Mouse (Mus musculus) neural tube, embryonic 12.5 days (tissue): ENCODE data around the gene C1qtnf1. TPM values are rescaled to one million over a fixed set of nuclear protein-coding genes. Genes with fewer than 3 reads are reported as not detected.

ENCODE experiments used
- ATAC-seq: fragments of 200-750 bp; cut with Nextera tagmentation; 2 replicates; pipeline ENCODE4 v1.8.0; 2017; ENCODE audit warnings: low read depth, mild to moderate bottlenecking, moderate TSS enrichment, moderate library complexity; ENCODE audit not compliant: low FRiP score
- H3K27ac ChIP-seq: fragments of 300-500 bp; sonication (generic); 2 replicates; pipeline ENCODE4 v1.5.1; 2016
- H3K27me3 ChIP-seq: fragments of 300-500 bp; sonication (generic); replicated peaks from 2 replicates; pipeline ENCODE4 v1.6.1; 2016; ENCODE audit warnings: mild to moderate bottlenecking
- H3K36me3 ChIP-seq: fragments of 300-500 bp; sonication (generic); 2 replicates; pipeline ENCODE4 v1.6.1; 2016; ENCODE audit warnings: mild to moderate bottlenecking
- H3K4me1 ChIP-seq: fragments of 300-500 bp; sonication (generic); 2 replicates; pipeline ENCODE4 v1.6.1; 2016
- H3K4me2 ChIP-seq: fragments of 300-500 bp; sonication (generic); replicated peaks from 2 replicates; pipeline ENCODE4 v1.6.1; 2016; ENCODE audit warnings: mild to moderate bottlenecking
- H3K4me3 ChIP-seq: fragments of 300-500 bp; sonication (generic); 2 replicates; pipeline ENCODE4 v1.5.1; 2016
- H3K9ac ChIP-seq: fragments of 300-500 bp; sonication (generic); 2 replicates; pipeline ENCODE4 v1.6.1; 2016; ENCODE audit warnings: mild to moderate bottlenecking
- H3K9me3 ChIP-seq: fragments of 300-500 bp; sonication (generic); 2 replicates; pipeline ENCODE4 v1.6.1; 2016; ENCODE audit warnings: mild to moderate bottlenecking
- WGBS: fragments of 180-500 bp; shearing (Covaris S2); methylation state at CpG from one replicate; pipeline ENCODE4 v1.1.7; 2016; 5-methylcytosine and 5-hydroxymethylcytosine counted together
- polyA plus RNA-seq: library from polyadenylated mRNA; unstranded; fragments of >200 nt; fragmentation: Nextera tagmentation; extraction: Ambion mirVana; gene quantifications from 2 replicates; pipeline ENCODE4 v1.2.1, GENCODE M21; 2016

The C1qtnf1 gene
- polyA plus RNA-seq, 1 experiment from 2014 or later = 3.1 TPM

- Histone ChIP-seq H3K4me3 (no peak overlapping the region), H3K36me3 (peaks cover 48% of the 10 kb centered on the region), H3K9ac (no peak overlapping the region), H3K4me1 (peaks cover 15% of the 10 kb centered on the region), H3K27ac (no peak overlapping the region), H3K27me3 (no peaks in the 10 kb centered on the region), H3K9me3 (no peaks in the 10 kb centered on the region), H3K4me2 (no peak overlapping the region)
- WGBS = 92% methylated on average over 4 of the region's 4 CpGs
- ATAC-seq = no peak
Measured at GRCm38 (mm10) chr11:118413055-118413454, 14.9 kb upstream of the C1qtnf1 start.

GRCm38 (mm10) chr11:118414270-118414669, 13.7 kb upstream of the C1qtnf1 start:
- no peak overlapping the region for H3K4me2 ChIP-seq
- no peaks in the 10 kb centered on the region for H3K9me3 ChIP-seq
- no peak for ATAC-seq
- no peak overlapping the region for H3K27ac ChIP-seq
- H3K27me3 ChIP-seq = no peaks in the 10 kb centered on the region
- peaks cover 42% of the 10 kb centered on the region for H3K36me3 ChIP-seq
- no peak overlapping the region for H3K4me3 ChIP-seq
- peaks cover 19% of the 10 kb centered on the region for H3K4me1 ChIP-seq
- H3K9ac ChIP-seq = no peak overlapping the region
- WGBS = 93% methylated on average over 5 of the region's 5 CpGs

GRCm38 (mm10) chr11:118415630-118416029, 12.4 kb upstream of the C1qtnf1 start:
- Histone ChIP-seq H3K9ac (0 out of 2 replicates have a peak overlapping the region, but pooled peaks have one; percentile 5), H3K36me3 (peaks cover 32% of the 10 kb centered on the region), H3K27me3 (no peaks in the 10 kb centered on the region), H3K4me3 (no peak overlapping the region), H3K27ac (no peak overlapping the region), H3K4me1 (peaks cover 19% of the 10 kb centered on the region), H3K9me3 (no peaks in the 10 kb centered on the region), H3K4me2 (no peak overlapping the region)
- no peak for ATAC-seq
- 89% methylated on average over 6 of the region's 6 CpGs for WGBS

GRCm38 (mm10) chr11:118416046-118416445, 12.0 kb upstream of the C1qtnf1 start:
- WGBS = 85% methylated on average over 7 of the region's 7 CpGs
- ATAC-seq = no peak
- peaks cover 19% of the 10 kb centered on the region for H3K4me1 ChIP-seq
- 0 out of 2 replicates have a peak overlapping the region, but pooled peaks have one; percentile 5 for H3K9ac ChIP-seq
- H3K4me3 ChIP-seq = no peak overlapping the region
- H3K9me3 ChIP-seq = no peaks in the 10 kb centered on the region
- peaks cover 28% of the 10 kb centered on the region for H3K36me3 ChIP-seq
- H3K27me3 ChIP-seq = no peaks in the 10 kb centered on the region
- no peak overlapping the region for H3K4me2 ChIP-seq
- no peak overlapping the region for H3K27ac ChIP-seq

- no peak for ATAC-seq
- Histone ChIP-seq H3K27me3 (no peaks in the 10 kb centered on the region), H3K4me1 (peaks cover 19% of the 10 kb centered on the region), H3K9ac (0 out of 2 replicates have a peak overlapping the region, but pooled peaks have one; percentile 94), H3K9me3 (no peaks in the 10 kb centered on the region), H3K36me3 (peaks cover 22% of the 10 kb centered on the region), H3K4me2 (peak overlapping the region; percentile 94), H3K27ac (no peak overlapping the region), H3K4me3 (peak overlapping the region; percentile 92; the same call in 1 of the 2 replicates)
- 92% methylated on average over 9 of the region's 9 CpGs for WGBS
Measured at GRCm38 (mm10) chr11:118417496-118417895, 10.5 kb upstream of the C1qtnf1 start.

- WGBS = 6% methylated on average over 12 of the region's 12 CpGs
Measured at GRCm38 (mm10) chr11:118418442-118418833, 9.6 kb upstream of the C1qtnf1 start.

GRCm38 (mm10) chr11:118418834-118419504, 9.0 kb upstream of the C1qtnf1 start, which contains the start of gene Cant1:
TSS of gene Cant1 (minus strand) at chr11:118419086.
- ATAC-seq = peak; percentile 86
- H3K4me3 ChIP-seq = peak within 1 kb of the TSS; percentile 92
- under 1% methylated on average over 50 of the region's 50 CpGs for WGBS
- no peaks in the 10 kb centered on the region for H3K27me3 ChIP-seq
- peaks cover 25% of the 10 kb centered on the region for H3K4me1 ChIP-seq
- H3K27ac ChIP-seq = 0 out of 2 replicates have a peak within 1 kb of the TSS, but pooled peaks have one; percentile 20
- peak within 1 kb of the TSS; percentile 94 for H3K9ac ChIP-seq
- H3K9me3 ChIP-seq = no peaks in the 10 kb centered on the region
- H3K4me2 ChIP-seq = peak within 1 kb of the TSS; percentile 94
- peaks cover 19% of the 10 kb centered on the region for H3K36me3 ChIP-seq

More at GRCm38 (mm10) chr11:118418442-118418833, 9.6 kb upstream of the C1qtnf1 start:
- 0 out of 2 replicates have a peak overlapping the region, but pooled peaks have one; percentile 20 for H3K27ac ChIP-seq
- no peaks in the 10 kb centered on the region for H3K9me3 ChIP-seq
- peak overlapping the region; percentile 94 for H3K4me2 ChIP-seq
- peaks cover 20% of the 10 kb centered on the region for H3K4me1 ChIP-seq
- H3K36me3 ChIP-seq = peaks cover 19% of the 10 kb centered on the region
- no peaks in the 10 kb centered on the region for H3K27me3 ChIP-seq
- ATAC-seq = peak; percentile 39
- H3K4me3 ChIP-seq = peak overlapping the region; percentile 92
- H3K9ac ChIP-seq = peak overlapping the region; percentile 94

GRCm38 (mm10) chr11:118420261-118420660, 7.7 kb upstream of the C1qtnf1 start:
- 85% methylated on average over 7 of the region's 7 CpGs for WGBS
- Histone ChIP-seq H3K4me3 (no peak overlapping the region), H3K9me3 (no peaks in the 10 kb centered on the region), H3K27ac (no peak overlapping the region), H3K27me3 (no peaks in the 10 kb centered on the region), H3K9ac (no peak overlapping the region), H3K4me1 (peaks cover 26% of the 10 kb centered on the region), H3K36me3 (peaks cover 13% of the 10 kb centered on the region), H3K4me2 (no peak overlapping the region)
- ATAC-seq = no peak

GRCm38 (mm10) chr11:118423266-118423971, 4.6 kb upstream of the C1qtnf1 start:
- peaks cover 16% of the 10 kb centered on the region for H3K4me1 ChIP-seq
- H3K4me2 ChIP-seq = peak overlapping the region; percentile 46
- H3K27ac ChIP-seq = no peak overlapping the region
- no peaks in the 10 kb centered on the region for H3K9me3 ChIP-seq
- no peak overlapping the region for H3K4me3 ChIP-seq
- WGBS = 8% methylated on average over 18 of the region's 18 CpGs
- H3K27me3 ChIP-seq = 0 out of 2 replicates have a peak, but pooled peaks cover 2% of the 10 kb centered on the region
- no peaks in the 10 kb centered on the region for H3K36me3 ChIP-seq
- ATAC-seq = no peak
- H3K9ac ChIP-seq = 0 out of 2 replicates have a peak overlapping the region, but pooled peaks have one; percentile 29

GRCm38 (mm10) chr11:118424621-118425335, 3.2 kb upstream of the C1qtnf1 start:
- no peak for ATAC-seq
- WGBS = 66% methylated on average over 13 of the region's 13 CpGs
- Histone ChIP-seq H3K9ac (no peak overlapping the region), H3K27me3 (0 out of 2 replicates have a peak, but pooled peaks cover 5% of the 10 kb centered on the region), H3K4me2 (no peak overlapping the region), H3K4me3 (no peak overlapping the region), H3K27ac (no peak overlapping the region), H3K9me3 (no peaks in the 10 kb centered on the region), H3K36me3 (no peaks in the 10 kb centered on the region), H3K4me1 (peaks cover 27% of the 10 kb centered on the region)

- ATAC-seq = no peak
- Histone ChIP-seq H3K4me1 (peaks cover 27% of the 10 kb centered on the region), H3K4me3 (no peak overlapping the region), H3K27ac (no peak overlapping the region), H3K4me2 (no peak overlapping the region), H3K36me3 (no peaks in the 10 kb centered on the region), H3K27me3 (0 out of 2 replicates have a peak, but pooled peaks cover 5% of the 10 kb centered on the region), H3K9ac (no peak overlapping the region), H3K9me3 (no peaks in the 10 kb centered on the region)
- WGBS = 77% methylated on average over 5 of the region's 5 CpGs
Measured at GRCm38 (mm10) chr11:118426765-118427164, 1.2 kb upstream of the C1qtnf1 start.
